Mouse (Mus musculus) large intestine, adult 2 months (tissue): ENCODE measurements around the gene 1810043G02Rik. TPM values are rescaled to one million over a fixed set of nuclear protein-coding genes. Genes with fewer than 3 reads are reported as not detected.
"Not testable (repeated sequence)": the region's sequence is repeated elsewhere in the genome, so short reads cannot be mapped to it uniquely, and the experiment has no call there.

ENCODE experiments used
- DNase-seq: peaks from one replicate; pipeline ENCODE4 v3.0.0-alpha.2; 2012; ENCODE audit warnings: low read depth, low spot score
- WGBS: fragments of 180-500 bp; shearing (Covaris S2); methylation state at CpG from one replicate; pipeline ENCODE4 v1.1.7; 2018; 5-methylcytosine and 5-hydroxymethylcytosine counted together
- polyA plus RNA-seq: library from polyadenylated mRNA; depleted of rRNA; stranded (reverse); fragments of >200 nt; gene quantifications from 2 replicates; pipeline ENCODE4 v1.2.3, GENCODE M21; 2012; rRNA removed

1810043G02Rik gene
- polyA plus RNA-seq, result 10.4 and 13.1 TPM in 2 replicates

- WGBS, result 1% methylated on average over 57 of the region's 57 CpGs
Measured at GRCm38 (mm10) chr10:77978351-77979350, at the start of gene 1810043G02Rik. Gene 1810043G02Rik (plus strand): TSS chr10:77978524.

GRCm38 (mm10) chr10:77939685-77940084, 38.6 kb upstream of the 1810043G02Rik start:
- no peak for DNase-seq
- 44% methylated on average over 2 of the region's 2 CpGs for WGBS

More at GRCm38 (mm10) chr10:77978351-77979350, at the start of gene 1810043G02Rik:
- DNase-seq, result peak; percentile 91

- 93% methylated on average over 10 of the region's 12 CpGs for WGBS
- DNase-seq, result not testable (repeated sequence)
Measured at GRCm38 (mm10) chr10:77950468-77950867, 27.9 kb upstream of the 1810043G02Rik start.

- 79% methylated on average over 2 of the region's 2 CpGs for WGBS
- DNase-seq, result no peak
Measured at GRCm38 (mm10) chr10:77962725-77963124, 15.6 kb upstream of the 1810043G02Rik start.

- no peak for DNase-seq
- WGBS, result 63% methylated on average over 6 of the region's 6 CpGs
Measured at GRCm38 (mm10) chr10:77963971-77964370, 14.4 kb upstream of the 1810043G02Rik start.

GRCm38 (mm10) chr10:77969274-77969972, 8.9 kb upstream of the 1810043G02Rik start:
- 10% methylated on average over 26 of the region's 26 CpGs for WGBS
- DNase-seq, result no peak

- DNase-seq, result no peak
- 19% methylated on average over 8 of the region's 8 CpGs for WGBS
Measured at GRCm38 (mm10) chr10:77969973-77970325, 8.4 kb upstream of the 1810043G02Rik start.

- DNase-seq, result no peak
- 87% methylated on average over 6 of the region's 6 CpGs for WGBS
Measured at GRCm38 (mm10) chr10:77970481-77970880, 7.8 kb upstream of the 1810043G02Rik start, which contains the start of gene Trpm2. Gene Trpm2 (minus strand): TSS chr10:77970563.

- 69% methylated on average over 10 of the region's 10 CpGs for WGBS
- DNase-seq, result no peak
Measured at GRCm38 (mm10) chr10:77971191-77971590, 7.1 kb upstream of the 1810043G02Rik start.

GRCm38 (mm10) chr10:77971709-77972553, 6.4 kb upstream of the 1810043G02Rik start:
- 61% methylated on average over 17 of the region's 17 CpGs for WGBS
- DNase-seq, result no peak

GRCm38 (mm10) chr10:77974323-77974722, 4.0 kb upstream of the 1810043G02Rik start:
- no peak for DNase-seq

GRCm38 (mm10) chr10:77974811-77975210, 3.5 kb upstream of the 1810043G02Rik start:
- 61% methylated on average over 5 of the region's 5 CpGs for WGBS
- DNase-seq, result no peak

More at GRCm38 (mm10) chr10:77974323-77974722, 4.0 kb upstream of the 1810043G02Rik start:
- WGBS, result 52% methylated on average over 5 of the region's 5 CpGs

- DNase-seq, result no peak
- 10% methylated on average over 4 of the region's 4 CpGs for WGBS
Measured at GRCm38 (mm10) chr10:77975653-77976052, 2.7 kb upstream of the 1810043G02Rik start.

GRCm38 (mm10) chr10:77976458-77977150, 1.7 kb upstream of the 1810043G02Rik start:
- no peak for DNase-seq
- WGBS, result 32% methylated on average over 8 of the region's 8 CpGs

- peak; percentile 86 for DNase-seq
- 1% methylated on average over 4 of the region's 4 CpGs for WGBS
Measured at GRCm38 (mm10) chr10:77984660-77985059, 6.3 kb downstream of the 1810043G02Rik start.

- no peak for DNase-seq
- 84% methylated on average over 5 of the region's 5 CpGs for WGBS
Measured at GRCm38 (mm10) chr10:77985775-77986174, 7.5 kb downstream of the 1810043G02Rik start.

GRCm38 (mm10) chr10:77995639-77996038, 17.3 kb downstream of the 1810043G02Rik start:
- 81% methylated on average over 3 of the region's 3 CpGs for WGBS
- no peak for DNase-seq

- no peak for DNase-seq
- WGBS, result 92% methylated on average over 5 of the region's 5 CpGs
Measured at GRCm38 (mm10) chr10:78000200-78000599, 21.9 kb downstream of the 1810043G02Rik start.

- DNase-seq, result no peak
- 85% methylated on average over 11 of the region's 11 CpGs for WGBS
Measured at GRCm38 (mm10) chr10:78001796-78002195, 23.5 kb downstream of the 1810043G02Rik start.
